Mouse (Mus musculus) kidney, postnatal 25 days (tissue): ENCODE data around the gene Fam149a.

Experiments used
- DNase-seq, 2 experiments: peaks; one replicate each; pipeline ENCODE4 v3.0.0; 2021; ENCODE audit warnings: mixed read lengths in 2 of 2

Fam149a gene

GRCm38 (mm10) chr8:45381963-45382347 lies at the start of gene Fam149a:
Gene Fam149a (minus strand): TSS chr8:45382291.
- no peak for DNase-seq

- no peak for DNase-seq
These were observed 38.1 kb upstream of the Fam149a start for GRCm38 (mm10) chr8:45420151-45420550.

- DNase-seq: no peak
These were observed 32.9 kb upstream of the Fam149a start for GRCm38 (mm10) chr8:45414965-45415364.

GRCm38 (mm10) chr8:45410882-45411281 lies 28.8 kb upstream of the Fam149a start, which contains the start of gene Tlr3:
Gene Tlr3 (minus strand): TSS chr8:45411080.
- DNase-seq: no peak

GRCm38 (mm10) chr8:45410146-45410880 lies 28.2 kb upstream of the Fam149a start:
- peak; percentile 76 to 86 for DNase-seq

GRCm38 (mm10) chr8:45409702-45410101 lies 27.6 kb upstream of the Fam149a start:
- no peak for DNase-seq

- DNase-seq: no peak
These were observed 1.2 kb upstream of the Fam149a start for GRCm38 (mm10) chr8:45383250-45383649.

GRCm38 (mm10) chr8:45381075-45381962 lies 772 bp downstream of the Fam149a start:
- no peak for DNase-seq

GRCm38 (mm10) chr8:45380598-45380997 lies 1.5 kb downstream of the Fam149a start:
- no peak for DNase-seq

GRCm38 (mm10) chr8:45374071-45374470 lies 8.0 kb downstream of the Fam149a start:
- no peak for DNase-seq

- no peak for DNase-seq
These were observed 14.9 kb downstream of the Fam149a start for GRCm38 (mm10) chr8:45367154-45367553.

GRCm38 (mm10) chr8:45363220-45363619 lies 18.9 kb downstream of the Fam149a start:
- peak in 1 of 2 experiments; percentile 47 for DNase-seq

- peak; percentile 52 to 76 for DNase-seq
These were observed 19.8 kb downstream of the Fam149a start for GRCm38 (mm10) chr8:45362323-45362722.

- peak in 1 of 2 experiments; percentile 24 for DNase-seq
These were observed 22.9 kb downstream of the Fam149a start for GRCm38 (mm10) chr8:45359091-45359605.

- peak; percentile 55 to 70 for DNase-seq
These were observed 23.8 kb downstream of the Fam149a start for GRCm38 (mm10) chr8:45358132-45358918.

GRCm38 (mm10) chr8:45355809-45356208 lies 26.3 kb downstream of the Fam149a start:
- DNase-seq: peak in 1 of 2 experiments; percentile 19

- peak; percentile 69 to 86 for DNase-seq
These were observed 37.1 kb downstream of the Fam149a start for GRCm38 (mm10) chr8:45345031-45345430.

GRCm38 (mm10) chr8:45344298-45344697 lies 37.8 kb downstream of the Fam149a start:
- no peak for DNase-seq

GRCm38 (mm10) chr8:45341630-45342628 lies 40.2 kb downstream of the Fam149a start:
- no peak for DNase-seq

- DNase-seq: peak in 1 of 2 experiments; percentile 51
These were observed 48.6 kb downstream of the Fam149a start for GRCm38 (mm10) chr8:45333493-45333892.
